Mouse (Mus musculus): ENCODE results near the gene Rnase9. TPM values are rescaled to one million over a fixed set of nuclear protein-coding genes. Genes with fewer than 3 reads are reported as not detected.
A peak's percentile ranks its signal among the peaks of the same experiment; 100 is the strongest.

Gene Rnase9
- polyA plus RNA-seq (2016; fragmentation: Nextera tagmentation; extraction: Ambion mirVana), result not detected in 2 replicates

DNA sequence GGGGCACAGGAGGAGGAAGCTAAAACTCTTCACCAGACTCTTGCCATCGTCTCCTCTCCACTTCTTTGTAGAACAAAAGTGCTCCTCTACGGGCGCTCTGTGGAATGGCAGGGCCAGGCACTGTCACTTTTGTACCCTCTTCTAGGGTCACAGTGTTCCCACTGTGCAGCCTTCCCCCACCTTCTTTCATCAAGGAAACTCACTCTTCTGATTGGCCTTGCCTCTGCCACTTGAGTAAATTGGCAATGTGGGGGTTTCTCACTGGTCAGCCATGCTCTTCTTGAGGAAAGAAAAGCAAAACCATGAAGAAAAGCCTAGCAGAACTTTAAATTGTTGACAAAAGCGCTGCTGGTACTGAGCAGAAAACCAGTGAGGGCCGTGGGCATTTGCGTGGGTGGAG is at the start of gene Rnase9:
Gene Rnase9, minus strand, starts transcription at position 101 of the 400 bp plus-strand sequence.
- DNase-seq (ENCODE audit: low spot score), result no peak
- Histone ChIP-seq H3K4me3 (no peak within 1 kb of the TSS), H3K27me3 (ENCODE audit: low read depth, poor library complexity, severe bottlenecking) (no peaks in the 10 kb centered on the region), H3K9me3 (replicated peaks) (no peaks in the 10 kb centered on the region), H3K4me1 (no peaks in the 10 kb centered on the region), H3K27ac (replicated peaks) (no peak within 1 kb of the TSS), H3K36me3 (no peaks in the 10 kb centered on the region)
- WGBS, result 75% methylated on average over 6 of the region's 6 CpGs

DNA sequence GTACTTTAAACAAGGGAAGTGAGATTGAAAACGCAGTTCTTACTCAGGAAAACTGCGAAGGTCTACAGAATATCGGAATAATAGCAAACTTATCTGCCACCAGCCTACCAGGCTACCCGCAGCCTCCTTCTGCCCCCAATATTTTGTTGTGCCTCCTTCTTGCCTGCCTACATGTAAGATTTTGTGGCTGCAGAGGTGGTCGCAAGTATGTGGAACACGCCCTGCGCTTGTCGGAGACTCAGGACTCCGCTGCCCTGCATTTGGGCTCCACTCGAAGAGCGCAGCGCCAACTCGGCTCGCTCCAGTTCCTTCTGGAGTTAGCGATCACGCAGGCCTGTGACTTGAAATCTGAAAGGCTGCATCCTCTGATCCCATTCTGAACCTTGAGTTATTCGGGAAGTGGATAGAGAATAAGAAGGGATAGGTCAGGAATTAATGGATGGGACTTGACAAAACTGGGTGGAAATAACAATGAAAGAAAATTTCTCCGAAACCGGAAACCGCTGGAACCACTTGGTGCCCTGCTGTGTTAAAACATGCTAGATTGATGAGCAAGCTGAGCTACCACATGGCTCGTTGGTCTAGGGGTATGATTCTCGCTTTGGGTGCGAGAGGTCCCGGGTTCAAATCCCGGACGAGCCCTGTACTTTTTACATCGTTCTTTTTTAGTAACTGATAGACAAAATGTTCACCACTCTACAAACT is 48.6 kb upstream of the Rnase9 start:
- peak; percentile 86 for DNase-seq (ENCODE audit: low spot score)
- Histone ChIP-seq H3K4me1 (peaks cover 7% of the 10 kb centered on the region; the same call in 1 of the 2 replicates), H3K27ac (replicated peaks) (peak overlapping the region; percentile 84), H3K36me3 (no peaks in the 10 kb centered on the region), H3K27me3 (ENCODE audit: low read depth, poor library complexity, severe bottlenecking) (peaks cover 25% of the 10 kb centered on the region), H3K4me3 (peak overlapping the region; percentile 67), H3K9me3 (replicated peaks) (no peaks in the 10 kb centered on the region)
- WGBS, result under 1% methylated on average over 27 of the region's 27 CpGs

- Histone ChIP-seq H3K4me3 (peak overlapping the region; percentile 67), H3K4me1 (peaks cover 7% of the 10 kb centered on the region; the same call in 1 of the 2 replicates), H3K9me3 (replicated peaks) (no peaks in the 10 kb centered on the region), H3K36me3 (no peaks in the 10 kb centered on the region), H3K27ac (replicated peaks) (peak overlapping the region; percentile 84), H3K27me3 (ENCODE audit: low read depth, poor library complexity, severe bottlenecking) (peaks cover 30% of the 10 kb centered on the region)
- DNase-seq (ENCODE audit: low spot score), result no peak
- under 1% methylated on average over 15 of the region's 15 CpGs for WGBS
Observed at GRCm38 (mm10) chr14:51089674-51090076, 48.0 kb upstream of the Rnase9 start.

- WGBS, result under 1% methylated on average over 34 of the region's 34 CpGs
- Histone ChIP-seq H3K9me3 (replicated peaks) (no peaks in the 10 kb centered on the region), H3K36me3 (no peaks in the 10 kb centered on the region), H3K4me3 (peak overlapping the region; percentile 67), H3K4me1 (peaks cover 9% of the 10 kb centered on the region), H3K27me3 (ENCODE audit: low read depth, poor library complexity, severe bottlenecking) (peaks cover 36% of the 10 kb centered on the region), H3K27ac (replicated peaks) (peak overlapping the region; percentile 84)
- DNase-seq (ENCODE audit: low spot score), result peak; percentile 96
Observed at GRCm38 (mm10) chr14:51088970-51089673, 47.5 kb upstream of the Rnase9 start.

DNA sequence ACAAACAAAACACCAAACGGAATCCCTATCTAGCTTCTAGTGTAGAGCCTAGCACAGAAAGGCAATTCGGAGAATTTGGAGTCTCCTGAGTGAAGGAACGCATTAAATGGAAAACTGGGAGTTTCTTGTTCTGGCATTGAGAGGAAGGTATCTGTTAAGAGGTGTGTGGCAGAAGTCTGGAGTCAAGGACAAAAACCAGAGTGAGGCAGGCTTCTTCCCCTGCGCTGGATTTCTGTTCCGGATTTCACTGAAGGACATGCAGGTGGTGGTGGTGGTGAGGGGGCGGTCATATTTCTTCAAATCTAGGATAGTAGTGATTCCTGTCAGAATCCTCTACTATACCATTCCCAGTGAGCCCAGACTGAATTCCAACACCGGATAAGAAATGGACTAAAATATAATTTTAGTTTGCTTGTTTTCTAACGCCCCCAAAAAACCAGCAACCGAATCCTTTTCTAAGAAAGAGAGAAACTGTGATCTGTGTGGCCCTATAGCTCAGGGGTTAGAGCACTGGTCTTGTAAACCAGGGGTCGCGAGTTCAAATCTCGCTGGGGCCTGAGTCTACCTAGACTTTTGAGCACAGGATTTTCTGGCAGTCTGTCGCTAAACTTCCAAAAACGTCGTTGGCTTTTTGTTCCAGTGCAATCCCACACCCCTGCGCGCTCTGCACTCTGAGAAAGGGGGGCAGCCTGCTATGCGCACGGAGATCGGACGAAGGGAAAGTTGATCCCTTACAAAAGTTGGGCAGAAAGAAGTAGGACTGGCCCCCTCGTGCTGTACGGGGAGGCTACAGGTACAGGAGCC is 46.7 kb upstream of the Rnase9 start:
- Histone ChIP-seq H3K27me3 (ENCODE audit: low read depth, poor library complexity, severe bottlenecking) (peaks cover 41% of the 10 kb centered on the region), H3K36me3 (no peaks in the 10 kb centered on the region), H3K27ac (replicated peaks) (peak overlapping the region; percentile 78), H3K9me3 (replicated peaks) (no peaks in the 10 kb centered on the region), H3K4me1 (peaks cover 17% of the 10 kb centered on the region), H3K4me3 (peak overlapping the region; percentile 67)
- DNase-seq (ENCODE audit: low spot score), result peak; percentile 83
- WGBS, result under 1% methylated on average over 23 of the region's 23 CpGs

DNA sequence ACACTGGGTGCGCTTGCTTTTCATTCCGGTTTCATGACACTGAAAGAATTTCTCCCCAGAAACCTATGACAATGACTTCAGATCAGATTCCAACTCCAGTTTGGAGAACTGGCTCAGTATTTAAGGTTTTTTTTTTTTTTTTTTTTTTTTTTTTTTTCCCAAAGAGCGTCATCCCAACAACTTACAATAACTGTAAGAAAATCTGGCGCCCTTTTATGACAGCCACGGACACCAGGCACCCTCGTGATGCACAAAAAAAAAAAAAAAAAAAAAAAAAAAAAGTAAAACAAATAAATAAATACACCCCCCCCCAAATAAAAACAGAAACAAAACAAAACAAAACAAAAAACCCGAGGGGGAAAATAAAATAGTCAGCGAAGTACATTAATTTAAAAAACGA is 46.1 kb upstream of the Rnase9 start:
- H3K27me3 ChIP-seq (ENCODE audit: low read depth, poor library complexity, severe bottlenecking), result peaks cover 41% of the 10 kb centered on the region
- peaks cover 23% of the 10 kb centered on the region for H3K4me1 ChIP-seq
- peak overlapping the region; percentile 67 for H3K4me3 ChIP-seq
- no peaks in the 10 kb centered on the region for H3K36me3 ChIP-seq
- no peaks in the 10 kb centered on the region for H3K9me3 ChIP-seq (replicated peaks)
- DNase-seq (ENCODE audit: low spot score), result no peak
- 10% methylated on average over 9 of the region's 9 CpGs for WGBS
- no peak overlapping the region for H3K27ac ChIP-seq (replicated peaks)

DNA sequence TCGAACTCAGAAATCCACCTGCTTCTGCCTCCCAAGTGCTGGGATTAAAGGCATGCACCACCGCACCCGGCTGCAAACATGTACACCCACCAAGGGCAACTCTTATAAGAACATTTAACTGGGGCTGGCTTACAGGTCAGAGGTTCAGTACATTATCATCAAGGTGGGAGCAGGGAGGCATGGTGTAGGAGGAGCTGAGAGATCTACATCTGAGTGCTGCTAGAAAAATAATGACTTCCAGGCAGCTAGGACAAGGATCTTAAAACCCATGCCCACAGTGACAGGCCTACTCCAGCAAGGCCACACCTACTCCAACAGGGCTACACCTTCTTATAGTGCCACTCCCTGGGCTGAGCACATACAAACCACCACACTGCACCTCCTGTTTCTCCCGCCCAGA is 44.2 kb upstream of the Rnase9 start:
- Histone ChIP-seq H3K9me3 (replicated peaks) (no peaks in the 10 kb centered on the region), H3K4me1 (peaks cover 21% of the 10 kb centered on the region), H3K27me3 (ENCODE audit: low read depth, poor library complexity, severe bottlenecking) (peaks cover 30% of the 10 kb centered on the region), H3K4me3 (no peak overlapping the region), H3K27ac (replicated peaks) (no peak overlapping the region), H3K36me3 (no peaks in the 10 kb centered on the region)
- DNase-seq (ENCODE audit: low spot score), result no peak
- 86% methylated on average over 4 of the region's 4 CpGs for WGBS

- Histone ChIP-seq H3K4me1 (peaks cover 20% of the 10 kb centered on the region), H3K9me3 (replicated peaks) (no peaks in the 10 kb centered on the region), H3K36me3 (no peaks in the 10 kb centered on the region), H3K27ac (replicated peaks) (no peak overlapping the region), H3K4me3 (no peak overlapping the region), H3K27me3 (ENCODE audit: low read depth, poor library complexity, severe bottlenecking) (peaks cover 36% of the 10 kb centered on the region)
- WGBS, result 81% methylated on average over 2 of the region's 2 CpGs
- no peak for DNase-seq (ENCODE audit: low spot score)
Observed at GRCm38 (mm10) chr14:51085086-51085485, 43.4 kb upstream of the Rnase9 start.

- no peak for DNase-seq (ENCODE audit: low spot score)
- peaks cover 20% of the 10 kb centered on the region for H3K4me1 ChIP-seq
- no peaks in the 10 kb centered on the region for H3K9me3 ChIP-seq (replicated peaks)
- H3K27me3 ChIP-seq (ENCODE audit: low read depth, poor library complexity, severe bottlenecking), result peaks cover 42% of the 10 kb centered on the region
- H3K36me3 ChIP-seq, result no peaks in the 10 kb centered on the region
- WGBS, result 11% methylated on average over 7 of the region's 7 CpGs
- peak overlapping the region; percentile 69 for H3K4me3 ChIP-seq
- no peak overlapping the region for H3K27ac ChIP-seq (replicated peaks)
Observed at GRCm38 (mm10) chr14:51083805-51084204, 42.1 kb upstream of the Rnase9 start.

GRCm38 (mm10) chr14:51082599-51083581 is 41.2 kb upstream of the Rnase9 start:
- H3K4me1 ChIP-seq, result peaks cover 20% of the 10 kb centered on the region
- H3K4me3 ChIP-seq, result peak overlapping the region; percentile 69
- no peaks in the 10 kb centered on the region for H3K36me3 ChIP-seq
- peak overlapping the region; percentile 71 for H3K27ac ChIP-seq (replicated peaks)
- peak; percentile 78 for DNase-seq (ENCODE audit: low spot score)
- H3K27me3 ChIP-seq (ENCODE audit: low read depth, poor library complexity, severe bottlenecking), result peaks cover 42% of the 10 kb centered on the region
- WGBS, result 2% methylated on average over 40 of the region's 40 CpGs
- no peaks in the 10 kb centered on the region for H3K9me3 ChIP-seq (replicated peaks)

- WGBS, result 86% methylated on average over 2 of the region's 2 CpGs
- peaks cover 33% of the 10 kb centered on the region for H3K27me3 ChIP-seq (ENCODE audit: low read depth, poor library complexity, severe bottlenecking)
- H3K4me1 ChIP-seq, result peaks cover 20% of the 10 kb centered on the region
Observed at GRCm38 (mm10) chr14:51081035-51081434, 39.4 kb upstream of the Rnase9 start.

GRCm38 (mm10) chr14:51079180-51079579 is 37.5 kb upstream of the Rnase9 start:
- no peak for DNase-seq (ENCODE audit: low spot score)
- H3K27ac ChIP-seq (replicated peaks), result no peak overlapping the region
- no peak overlapping the region for H3K4me3 ChIP-seq
- H3K27me3 ChIP-seq (ENCODE audit: low read depth, poor library complexity, severe bottlenecking), result peaks cover 18% of the 10 kb centered on the region
- WGBS, result 80% methylated on average over 1 of the region's 1 CpGs
- no peaks in the 10 kb centered on the region for H3K36me3 ChIP-seq
- H3K4me1 ChIP-seq, result peaks cover 18% of the 10 kb centered on the region
- H3K9me3 ChIP-seq (replicated peaks), result no peaks in the 10 kb centered on the region

More at GRCm38 (mm10) chr14:51081035-51081434, 39.4 kb upstream of the Rnase9 start:
- Histone ChIP-seq H3K36me3 (no peaks in the 10 kb centered on the region), H3K4me3 (no peak overlapping the region), H3K9me3 (replicated peaks) (no peaks in the 10 kb centered on the region), H3K27ac (replicated peaks) (no peak overlapping the region)
- no peak for DNase-seq (ENCODE audit: low spot score)

All from midbrain, embryonic 10.5 days (tissue).